Mouse (Mus musculus) E14TG2a.4 (cell line): Measurements from ENCODE around the gene Gm10697.
"Not testable (repeated sequence)": the region's sequence is repeated elsewhere in the genome, so short reads cannot be mapped to it uniquely, and the experiment has no call there.

Experiments
- H3K27me3 ChIP-seq: 2 replicates; pipeline ENCODE4 v1.6.1; 2014; ENCODE audit warnings: low read length, control low read depth; ENCODE audit not compliant: insufficient read depth
- H3K36me3 ChIP-seq: 2 replicates; pipeline ENCODE4 v1.6.1; 2014; ENCODE audit warnings: low read length, control low read depth; ENCODE audit not compliant: insufficient read depth
- H3K4me1 ChIP-seq: replicated peaks from 2 replicates; pipeline ENCODE4 v1.6.1; 2014; ENCODE audit warnings: low read depth, low read length, control low read depth
- H3K4me3 ChIP-seq: replicated peaks from 2 replicates; pipeline ENCODE4 v1.5.1; 2014; ENCODE audit warnings: mild to moderate bottlenecking, low read length
- H3K9me3 ChIP-seq: 2 replicates; pipeline ENCODE4 v1.6.1; 2014; ENCODE audit warnings: low read length, control low read depth

The Gm10697 gene

GRCm38 (mm10) chr3:94072544-94072943 lies at the start of gene Gm10697:
Gene Gm10697 (minus strand): TSS chr3:94072644.
- H3K4me3 ChIP-seq, H3K36me3 ChIP-seq, H3K4me1 ChIP-seq, H3K27me3 ChIP-seq, H3K9me3 ChIP-seq: not testable (repeated sequence)

- not testable (repeated sequence) for H3K36me3 ChIP-seq, H3K4me1 ChIP-seq, H3K9me3 ChIP-seq, H3K27me3 ChIP-seq, H3K4me3 ChIP-seq
Observed at GRCm38 (mm10) chr3:94115071-94115470, 42.6 kb upstream of the Gm10697 start.

GRCm38 (mm10) chr3:94054785-94055184 lies 17.7 kb downstream of the Gm10697 start, which contains the start of gene Gm9125:
Gene Gm9125 (minus strand): TSS chr3:94054885.
- not testable (repeated sequence) for H3K9me3 ChIP-seq, H3K4me1 ChIP-seq, H3K27me3 ChIP-seq, H3K4me3 ChIP-seq, H3K36me3 ChIP-seq

- H3K36me3 ChIP-seq, H3K4me1 ChIP-seq, H3K4me3 ChIP-seq, H3K27me3 ChIP-seq, H3K9me3 ChIP-seq: not testable (repeated sequence)
Observed at GRCm38 (mm10) chr3:94049566-94050121, 22.8 kb downstream of the Gm10697 start.

DNA sequence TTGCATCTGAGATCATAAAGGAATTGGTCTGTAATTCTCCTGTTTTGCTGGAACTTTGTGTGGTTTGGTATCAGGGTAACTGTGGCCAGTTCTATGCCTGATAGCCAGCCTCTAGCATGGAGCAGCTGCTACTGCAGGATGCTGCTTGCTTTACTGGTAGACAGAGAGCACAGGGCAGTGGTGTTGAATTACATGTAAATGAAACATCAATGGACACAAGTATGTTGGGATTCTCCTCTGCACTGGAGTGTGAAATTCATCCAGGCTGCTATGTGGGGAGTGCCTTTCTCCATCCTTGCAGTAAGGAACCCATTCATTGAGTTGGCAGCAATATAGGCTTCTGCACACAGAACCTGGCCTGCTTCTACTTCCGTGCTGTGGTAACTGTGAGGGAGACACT lies 34.2 kb downstream of the Gm10697 start:
- not testable (repeated sequence) for H3K36me3 ChIP-seq, H3K4me1 ChIP-seq, H3K9me3 ChIP-seq, H3K27me3 ChIP-seq, H3K4me3 ChIP-seq

DNA sequence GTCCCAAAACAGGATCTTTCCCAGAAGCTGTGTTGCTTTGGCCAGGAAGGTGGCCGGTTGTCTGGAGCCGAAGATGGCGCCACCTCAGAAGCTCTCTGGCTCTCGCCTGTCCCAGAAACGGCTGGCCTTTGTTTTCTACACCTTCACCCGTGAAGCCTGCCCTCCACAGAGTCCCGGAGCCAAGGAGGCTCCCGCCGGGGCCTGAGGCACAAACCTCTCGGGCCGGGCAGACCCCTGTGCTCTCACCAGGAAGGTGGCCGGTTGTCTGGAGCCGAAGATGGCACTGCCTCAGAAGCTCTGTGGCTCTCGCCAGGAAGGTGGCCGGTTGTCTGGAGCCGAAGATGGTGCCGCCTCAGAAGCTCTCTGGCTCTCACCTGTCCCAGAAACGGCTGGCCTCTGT lies 38.0 kb downstream of the Gm10697 start:
- not testable (repeated sequence) for H3K36me3 ChIP-seq, H3K4me3 ChIP-seq, H3K9me3 ChIP-seq, H3K4me1 ChIP-seq, H3K27me3 ChIP-seq
